Mouse (Mus musculus): ENCODE data around the gene Auh. TPM values are rescaled to one million over a fixed set of nuclear protein-coding genes. Genes with fewer than 3 reads are reported as not detected.

Gene Auh
- polyA plus RNA-seq, 1 experiment from 2014 or later = 33.7 TPM

DNA sequence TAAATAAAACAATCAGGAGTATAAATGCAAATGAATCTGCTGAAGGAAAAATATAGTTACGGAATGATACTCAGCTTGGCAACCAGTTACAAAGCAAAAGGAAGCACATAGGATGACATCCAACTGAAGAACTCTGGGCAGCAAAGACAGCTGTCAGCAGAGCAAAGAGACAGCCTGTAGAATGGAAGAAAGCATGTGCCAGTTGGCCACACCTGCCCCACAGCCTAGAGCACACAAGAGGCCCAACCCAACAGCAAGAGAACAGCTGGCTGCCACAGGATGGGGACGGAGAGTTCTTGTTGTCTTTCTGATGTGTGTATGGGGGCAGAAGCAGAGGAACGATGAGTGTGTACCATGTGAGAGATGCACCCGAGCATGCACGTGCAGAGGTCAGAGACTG is 29.8 kb downstream of the Auh start:
- Histone ChIP-seq H3K9me3 (ENCODE audit: control insufficient read depth, low read length) (no peaks in the 10 kb centered on the region), H3K27ac (ENCODE audit: low read depth, low read length) (no peak overlapping the region), H3K36me3 (ENCODE audit: control insufficient read depth, insufficient read depth, low read length) (no peaks in the 10 kb centered on the region), H3K4me3 (ENCODE audit: low read depth, low read length) (no peak overlapping the region), H3K4me2 (ENCODE audit: low read depth, low read length, severe bottlenecking) (no peak overlapping the region), H3K4me1 (replicated peaks; ENCODE audit: control insufficient read depth, insufficient read depth, low read length) (peaks cover 2% of the 10 kb centered on the region; the same call in 1 of the 2 replicates), H3K27me3 (ENCODE audit: control insufficient read depth, insufficient read depth, low read length) (no peaks in the 10 kb centered on the region), H3K9ac (ENCODE audit: low read length) (no peak overlapping the region)
- no peak for DNase-seq (ENCODE audit: low spot score)
- no peak for ATAC-seq (replicated peaks; ENCODE audit: low FRiP score)
- 93% methylated on average over 5 of the region's 5 CpGs for WGBS

DNA sequence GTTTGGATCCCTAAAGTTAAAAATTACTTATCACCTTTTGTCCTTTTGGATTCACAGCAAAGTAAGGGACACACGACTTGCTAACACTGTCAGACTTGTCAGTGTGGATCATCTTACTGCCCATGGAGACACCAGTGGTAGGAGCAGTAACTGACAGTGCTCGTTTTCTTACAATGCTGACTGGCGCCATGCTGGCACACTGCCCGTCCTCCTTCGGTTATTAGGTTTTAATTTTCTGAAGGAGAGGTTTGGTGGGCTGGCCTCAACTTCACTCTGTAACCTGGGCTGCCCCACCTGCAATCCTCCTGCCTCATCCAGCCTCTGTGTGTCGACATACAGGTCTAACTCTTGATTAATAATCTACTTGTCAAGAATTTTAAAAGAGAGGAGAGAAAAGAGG is 31.7 kb downstream of the Auh start:
- H3K36me3 ChIP-seq (ENCODE audit: control insufficient read depth, insufficient read depth, low read length) = no peaks in the 10 kb centered on the region
- H3K4me2 ChIP-seq (ENCODE audit: low read depth, low read length, severe bottlenecking) = no peak overlapping the region
- H3K4me1 ChIP-seq (replicated peaks; ENCODE audit: control insufficient read depth, insufficient read depth, low read length) = no peaks in the 10 kb centered on the region
- H3K27me3 ChIP-seq (ENCODE audit: control insufficient read depth, insufficient read depth, low read length) = no peaks in the 10 kb centered on the region
- WGBS = 83% methylated on average over 6 of the region's 6 CpGs
- no peak overlapping the region for H3K27ac ChIP-seq (ENCODE audit: low read depth, low read length)
- no peaks in the 10 kb centered on the region for H3K9me3 ChIP-seq (ENCODE audit: control insufficient read depth, low read length)
- H3K9ac ChIP-seq (ENCODE audit: low read length) = no peak overlapping the region
- DNase-seq (ENCODE audit: low spot score) (no peak), ATAC-seq (replicated peaks; ENCODE audit: low FRiP score) (no peak)
- H3K4me3 ChIP-seq (ENCODE audit: low read depth, low read length) = no peak overlapping the region

DNA sequence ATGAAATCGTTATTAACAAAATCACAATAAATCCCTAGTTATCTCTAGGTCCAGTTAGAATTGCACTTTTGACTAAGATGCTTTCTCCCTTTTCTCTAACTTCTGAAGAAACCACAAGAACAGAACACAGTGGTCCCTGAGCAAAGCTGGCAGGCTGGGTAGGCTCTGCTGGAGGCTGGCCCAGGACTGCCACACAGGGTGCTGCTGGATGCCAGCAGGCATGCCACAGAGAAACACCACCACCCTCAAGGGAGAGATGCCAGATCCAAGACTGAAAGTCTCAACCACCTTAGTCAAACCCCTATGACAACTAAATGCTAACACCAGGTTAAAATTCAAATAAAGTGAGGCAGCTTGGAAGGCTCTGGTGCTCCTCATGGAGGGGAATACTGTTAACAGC is 36.7 kb downstream of the Auh start:
- Histone ChIP-seq H3K4me3 (ENCODE audit: low read depth, low read length) (no peak overlapping the region), H3K4me2 (ENCODE audit: low read depth, low read length, severe bottlenecking) (no peak overlapping the region), H3K4me1 (replicated peaks; ENCODE audit: control insufficient read depth, insufficient read depth, low read length) (no peaks in the 10 kb centered on the region), H3K36me3 (ENCODE audit: control insufficient read depth, insufficient read depth, low read length) (no peaks in the 10 kb centered on the region), H3K27me3 (ENCODE audit: control insufficient read depth, insufficient read depth, low read length) (no peaks in the 10 kb centered on the region), H3K27ac (ENCODE audit: low read depth, low read length) (no peak overlapping the region), H3K9ac (ENCODE audit: low read length) (no peak overlapping the region), H3K9me3 (ENCODE audit: control insufficient read depth, low read length) (no peaks in the 10 kb centered on the region)
- 95% methylated on average over 1 of the region's 1 CpGs for WGBS
- ATAC-seq (replicated peaks; ENCODE audit: low FRiP score) (no peak), DNase-seq (ENCODE audit: low spot score) (no peak)

DNA sequence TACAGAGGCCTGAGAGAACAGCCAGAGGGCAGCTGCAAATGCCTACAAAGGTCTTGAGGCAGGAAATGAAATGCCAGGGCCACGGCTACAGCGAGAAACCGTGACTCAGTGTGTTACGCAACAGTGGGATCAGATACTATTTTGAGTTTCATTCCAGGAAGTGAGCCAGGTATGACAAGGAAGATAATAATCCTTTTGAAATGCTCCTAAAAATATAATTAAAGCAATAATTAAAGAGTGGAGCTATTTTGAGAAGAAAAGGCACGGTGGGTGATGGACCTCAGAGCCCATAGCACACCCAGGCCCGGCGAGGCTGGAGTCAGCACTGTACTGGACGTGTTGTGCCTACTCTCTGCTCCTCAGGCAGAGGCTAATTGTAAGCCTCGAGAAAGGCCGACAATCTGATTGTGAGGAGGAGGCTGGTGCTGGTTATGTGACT is 37.4 kb downstream of the Auh start:
- H3K9ac ChIP-seq (ENCODE audit: low read length) = no peak overlapping the region
- no peaks in the 10 kb centered on the region for H3K27me3 ChIP-seq (ENCODE audit: control insufficient read depth, insufficient read depth, low read length)
- no peak overlapping the region for H3K4me2 ChIP-seq (ENCODE audit: low read depth, low read length, severe bottlenecking)
- H3K4me3 ChIP-seq (ENCODE audit: low read depth, low read length) = no peak overlapping the region
- DNase-seq (ENCODE audit: low spot score) (no peak), ATAC-seq (replicated peaks; ENCODE audit: low FRiP score) (no peak)
- no peaks in the 10 kb centered on the region for H3K4me1 ChIP-seq (replicated peaks; ENCODE audit: control insufficient read depth, insufficient read depth, low read length)
- no peak overlapping the region for H3K27ac ChIP-seq (ENCODE audit: low read depth, low read length)
- no peaks in the 10 kb centered on the region for H3K36me3 ChIP-seq (ENCODE audit: control insufficient read depth, insufficient read depth, low read length)
- WGBS = 88% methylated on average over 10 of the region's 10 CpGs
- no peaks in the 10 kb centered on the region for H3K9me3 ChIP-seq (ENCODE audit: control insufficient read depth, low read length)

DNA sequence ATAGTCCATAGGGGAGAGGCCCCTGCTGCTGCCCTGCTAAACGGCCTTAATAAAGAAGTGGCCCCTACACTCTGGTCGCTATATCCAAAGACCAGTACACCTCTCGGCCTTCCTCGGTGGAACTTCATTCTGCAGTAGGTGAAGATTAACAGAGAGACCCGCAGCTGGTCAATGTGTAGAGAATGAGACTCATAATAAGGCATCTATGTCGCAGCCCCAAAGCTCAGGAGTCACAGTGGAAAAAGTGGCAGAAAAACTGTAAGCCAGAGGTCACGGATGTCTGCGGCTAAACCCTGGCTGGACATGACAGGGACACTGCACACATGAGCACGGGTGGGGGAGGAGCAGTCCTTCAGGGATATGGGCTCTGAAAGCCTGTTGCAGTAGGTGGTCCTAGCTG is 39.2 kb downstream of the Auh start:
- H3K4me3 ChIP-seq (ENCODE audit: low read depth, low read length) = no peak overlapping the region
- ATAC-seq (replicated peaks; ENCODE audit: low FRiP score) (no peak), DNase-seq (ENCODE audit: low spot score) (no peak)
- H3K27ac ChIP-seq (ENCODE audit: low read depth, low read length) = no peak overlapping the region
- no peak overlapping the region for H3K9ac ChIP-seq (ENCODE audit: low read length)
- H3K27me3 ChIP-seq (ENCODE audit: control insufficient read depth, insufficient read depth, low read length) = no peaks in the 10 kb centered on the region
- 86% methylated on average over 9 of the region's 9 CpGs for WGBS
- H3K9me3 ChIP-seq (ENCODE audit: control insufficient read depth, low read length) = no peaks in the 10 kb centered on the region
- H3K4me2 ChIP-seq (ENCODE audit: low read depth, low read length, severe bottlenecking) = no peak overlapping the region
- no peaks in the 10 kb centered on the region for H3K36me3 ChIP-seq (ENCODE audit: control insufficient read depth, insufficient read depth, low read length)
- no peaks in the 10 kb centered on the region for H3K4me1 ChIP-seq (replicated peaks; ENCODE audit: control insufficient read depth, insufficient read depth, low read length)

DNA sequence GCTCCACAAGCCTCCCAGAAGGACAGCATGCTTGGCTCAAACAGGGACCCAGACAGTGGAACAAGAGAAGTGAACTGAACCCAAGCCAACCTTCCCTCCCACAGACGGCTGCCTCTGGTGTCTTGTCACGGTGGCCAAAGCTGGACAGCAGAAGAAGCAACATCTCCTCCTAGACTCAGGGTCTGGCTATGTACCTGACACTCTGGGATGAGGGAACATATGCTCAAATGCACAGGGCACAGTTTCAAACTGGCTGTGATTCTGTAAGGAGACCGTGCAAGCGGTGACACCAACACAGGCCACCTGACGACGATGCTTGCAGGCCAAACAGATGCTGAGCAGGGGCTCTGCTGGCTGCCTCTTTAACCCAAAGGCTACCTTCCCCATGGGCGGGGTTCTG is 42.7 kb downstream of the Auh start:
- Histone ChIP-seq H3K4me3 (ENCODE audit: low read depth, low read length) (no peak overlapping the region), H3K9me3 (ENCODE audit: control insufficient read depth, low read length) (no peaks in the 10 kb centered on the region), H3K27ac (ENCODE audit: low read depth, low read length) (no peak overlapping the region), H3K4me1 (replicated peaks; ENCODE audit: control insufficient read depth, insufficient read depth, low read length) (no peaks in the 10 kb centered on the region), H3K27me3 (ENCODE audit: control insufficient read depth, insufficient read depth, low read length) (no peaks in the 10 kb centered on the region), H3K9ac (ENCODE audit: low read length) (no peak overlapping the region), H3K4me2 (ENCODE audit: low read depth, low read length, severe bottlenecking) (no peak overlapping the region), H3K36me3 (ENCODE audit: control insufficient read depth, insufficient read depth, low read length) (no peaks in the 10 kb centered on the region)
- ATAC-seq (replicated peaks; ENCODE audit: low FRiP score) (no peak), DNase-seq (ENCODE audit: low spot score) (no peak)
- WGBS = 84% methylated on average over 7 of the region's 7 CpGs

DNA sequence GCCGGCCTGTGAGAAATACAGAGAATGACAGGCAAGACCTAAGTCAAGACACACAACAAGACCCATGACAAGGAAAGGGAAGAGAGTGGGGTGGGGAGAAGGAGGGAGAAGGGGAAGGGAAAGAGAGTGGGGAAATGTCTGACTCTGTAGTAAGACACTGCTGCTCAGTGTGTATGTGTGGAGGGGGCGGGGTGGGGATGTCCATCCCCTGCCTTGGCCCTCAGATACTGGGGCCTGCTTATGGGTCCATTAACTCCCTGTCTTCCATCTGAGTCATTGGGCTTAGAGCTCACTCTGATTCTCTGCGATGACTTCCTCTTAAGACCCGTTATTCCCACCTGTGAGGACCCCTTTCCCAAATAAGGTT is 45.5 kb downstream of the Auh start:
- H3K4me1 ChIP-seq (replicated peaks; ENCODE audit: control insufficient read depth, insufficient read depth, low read length) = no peaks in the 10 kb centered on the region
- whole genome bisulfite sequencing = 88% methylated on average over 3 of the region's 4 CpGs
- no peak overlapping the region for H3K9ac ChIP-seq (ENCODE audit: low read length)
- no peak overlapping the region for H3K4me2 ChIP-seq (ENCODE audit: low read depth, low read length, severe bottlenecking)
- H3K36me3 ChIP-seq (ENCODE audit: control insufficient read depth, insufficient read depth, low read length) = no peaks in the 10 kb centered on the region
- no peak overlapping the region for H3K27ac ChIP-seq (ENCODE audit: low read depth, low read length)
- ATAC-seq (replicated peaks; ENCODE audit: low FRiP score) = no peak
- no peak for DNase-seq (ENCODE audit: low spot score)
- no peaks in the 10 kb centered on the region for H3K27me3 ChIP-seq (ENCODE audit: control insufficient read depth, insufficient read depth, low read length)
- H3K9me3 ChIP-seq (ENCODE audit: control insufficient read depth, low read length) = no peaks in the 10 kb centered on the region
- no peak overlapping the region for H3K4me3 ChIP-seq (ENCODE audit: low read depth, low read length)

DNA sequence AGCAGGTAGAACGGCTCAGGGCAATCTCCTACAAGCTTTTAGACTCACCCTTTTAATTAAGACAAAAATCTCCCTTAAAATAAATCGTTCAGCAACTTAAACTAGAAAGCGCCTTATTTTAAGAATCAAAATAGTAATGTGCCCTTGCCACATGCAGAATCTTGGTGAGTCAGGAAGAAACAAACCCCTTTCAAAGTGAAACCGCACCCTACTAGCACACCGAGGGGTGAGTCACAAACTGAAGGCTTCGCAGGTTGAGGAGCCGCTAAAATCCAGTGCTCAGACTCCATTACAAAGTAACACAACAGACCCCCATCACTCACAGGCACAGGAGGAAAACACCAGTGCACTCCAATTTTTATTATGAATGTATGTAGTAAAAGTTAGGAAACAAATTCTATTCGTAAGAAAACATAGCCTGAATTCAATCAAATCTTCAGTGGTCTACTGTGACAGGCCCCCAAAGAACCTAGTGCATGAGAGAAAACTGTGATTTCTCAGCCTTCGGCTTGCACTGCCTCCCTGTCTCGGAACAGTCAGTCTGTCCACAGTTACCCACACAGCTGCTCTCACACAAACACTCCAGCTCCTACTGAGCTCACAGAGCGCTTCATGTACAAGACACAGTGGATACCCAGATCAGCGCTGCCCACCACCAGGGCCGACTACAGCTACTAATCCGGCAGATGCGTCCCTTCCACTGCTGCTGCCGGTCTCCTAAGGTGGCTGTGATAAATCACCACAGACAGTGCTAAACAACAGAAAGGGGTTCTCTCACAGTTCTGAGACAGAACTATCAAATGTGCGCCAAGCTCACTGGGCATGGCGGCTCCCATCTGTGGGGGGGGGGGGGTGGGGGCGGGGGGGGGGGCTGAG is 46.2 kb downstream of the Auh start:
- no peaks in the 10 kb centered on the region for H3K36me3 ChIP-seq (ENCODE audit: control insufficient read depth, insufficient read depth, low read length)
- ATAC-seq (replicated peaks; ENCODE audit: low FRiP score) (no peak), DNase-seq (ENCODE audit: low spot score) (no peak)
- no peaks in the 10 kb centered on the region for H3K27me3 ChIP-seq (ENCODE audit: control insufficient read depth, insufficient read depth, low read length)
- 82% methylated on average over 19 of the region's 19 CpGs for WGBS
- H3K9me3 ChIP-seq (ENCODE audit: control insufficient read depth, low read length) = no peaks in the 10 kb centered on the region
- H3K4me1 ChIP-seq (replicated peaks; ENCODE audit: control insufficient read depth, insufficient read depth, low read length) = no peaks in the 10 kb centered on the region
- no peak overlapping the region for H3K4me3 ChIP-seq (ENCODE audit: low read depth, low read length)
- no peak overlapping the region for H3K4me2 ChIP-seq (ENCODE audit: low read depth, low read length, severe bottlenecking)
- H3K9ac ChIP-seq (ENCODE audit: low read length) = no peak overlapping the region
- H3K27ac ChIP-seq (ENCODE audit: low read depth, low read length) = no peak overlapping the region

DNA sequence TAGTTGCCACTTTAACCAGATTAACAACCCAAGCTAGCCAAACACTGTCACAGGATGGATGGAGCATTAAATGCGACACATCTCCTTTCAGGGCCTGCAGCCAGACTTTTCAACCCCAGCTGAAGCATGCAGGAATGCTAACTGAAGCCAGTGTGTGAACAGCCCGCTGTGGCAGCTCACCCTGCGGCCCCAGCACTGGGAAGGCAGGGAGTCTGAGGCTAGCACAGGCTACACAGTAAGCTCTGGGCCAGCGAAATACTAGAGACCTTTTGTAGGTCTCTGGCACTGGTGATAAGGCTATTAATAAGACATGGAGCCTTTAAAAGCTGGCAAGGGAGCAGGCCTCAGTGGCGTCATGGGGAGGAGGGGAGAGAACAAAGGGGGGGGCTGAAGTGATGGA is 49.1 kb downstream of the Auh start:
- no peaks in the 10 kb centered on the region for H3K4me1 ChIP-seq (replicated peaks; ENCODE audit: control insufficient read depth, insufficient read depth, low read length)
- 50% methylated on average over 5 of the region's 5 CpGs for WGBS
- no peak for ATAC-seq (replicated peaks; ENCODE audit: low FRiP score)

More for the DNA sequence above, 49.1 kb downstream of the Auh start:
- H3K9ac ChIP-seq (ENCODE audit: low read length) = no peak overlapping the region
- H3K4me3 ChIP-seq (ENCODE audit: low read depth, low read length) = no peak overlapping the region
- DNase-seq (ENCODE audit: low spot score) = no peak
- no peak overlapping the region for H3K27ac ChIP-seq (ENCODE audit: low read depth, low read length)
- H3K27me3 ChIP-seq (ENCODE audit: control insufficient read depth, insufficient read depth, low read length) = no peaks in the 10 kb centered on the region
- H3K36me3 ChIP-seq (ENCODE audit: control insufficient read depth, insufficient read depth, low read length) = no peaks in the 10 kb centered on the region
- no peaks in the 10 kb centered on the region for H3K9me3 ChIP-seq (ENCODE audit: control insufficient read depth, low read length)
- H3K4me2 ChIP-seq (ENCODE audit: low read depth, low read length, severe bottlenecking) = no peak overlapping the region

Measured in forebrain, embryonic 11.5 days (tissue).